Mouse (Mus musculus) CD4-positive helper T cell, adult 2 months (primary cell): ENCODE measurements around the gene Hist1h1a.
"Not testable (repeated sequence)": the region's sequence is repeated elsewhere in the genome, so short reads cannot be mapped to it uniquely, and the experiment has no call there.

Experiments used
- DNase-seq: peaks from one replicate; pipeline ENCODE4 v3.0.0-alpha.2; 2012; ENCODE audit warnings: low read depth, missing footprints, low spot score

Gene Hist1h1a

DNA sequence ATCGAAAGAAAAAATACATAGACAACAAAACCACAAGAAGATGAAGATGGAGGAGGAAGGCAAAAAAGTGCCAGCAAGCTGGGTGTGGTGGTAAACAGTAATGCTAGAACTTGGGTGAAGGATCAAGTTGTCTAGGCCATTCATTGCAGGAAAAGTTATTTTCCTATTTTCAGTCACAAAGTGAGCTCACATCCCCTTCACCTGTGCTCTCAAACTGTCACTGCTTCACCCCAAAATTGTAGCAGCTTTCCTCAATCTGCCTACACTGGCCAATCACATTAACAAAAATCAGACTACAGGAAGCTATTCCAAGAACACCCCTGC is 3.6 kb upstream of the Hist1h1a start:
- DNase-seq, result peak; percentile 54

DNA sequence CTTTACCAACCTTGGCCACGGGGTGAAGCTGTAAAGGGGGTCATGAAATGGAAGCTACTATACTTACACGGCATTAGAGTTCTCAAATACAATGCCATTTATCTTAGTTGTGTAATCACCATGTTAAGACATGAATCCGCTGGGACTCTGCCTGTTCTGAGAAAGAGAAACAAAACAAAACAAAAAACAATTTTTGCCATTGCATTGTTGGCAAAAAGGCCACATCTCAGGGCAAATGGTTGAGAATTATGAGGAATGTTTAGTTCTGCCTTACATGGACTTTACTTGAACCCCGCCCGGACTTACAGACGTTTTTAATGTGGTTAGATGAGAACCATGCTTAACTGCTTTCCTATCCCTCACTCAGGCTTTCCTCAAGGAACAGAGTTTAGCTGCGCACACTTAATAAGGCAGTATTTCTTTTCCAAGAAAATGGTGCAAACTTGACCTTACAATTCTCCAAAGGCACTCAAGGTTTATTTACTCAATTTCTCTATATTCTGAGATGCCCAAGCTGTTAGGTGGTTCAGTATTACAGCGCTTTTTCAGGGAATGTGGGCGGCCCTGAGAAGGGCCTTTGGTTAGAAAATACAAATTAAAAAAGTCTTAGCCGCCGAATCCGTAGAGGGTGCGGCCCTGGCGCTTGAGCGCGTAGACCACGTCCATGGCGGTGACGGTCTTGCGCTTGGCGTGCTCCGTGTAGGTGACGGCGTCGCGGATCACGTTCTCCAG is 3.1 kb upstream of the Hist1h1a start:
- peak; percentile 41 for DNase-seq

DNA sequence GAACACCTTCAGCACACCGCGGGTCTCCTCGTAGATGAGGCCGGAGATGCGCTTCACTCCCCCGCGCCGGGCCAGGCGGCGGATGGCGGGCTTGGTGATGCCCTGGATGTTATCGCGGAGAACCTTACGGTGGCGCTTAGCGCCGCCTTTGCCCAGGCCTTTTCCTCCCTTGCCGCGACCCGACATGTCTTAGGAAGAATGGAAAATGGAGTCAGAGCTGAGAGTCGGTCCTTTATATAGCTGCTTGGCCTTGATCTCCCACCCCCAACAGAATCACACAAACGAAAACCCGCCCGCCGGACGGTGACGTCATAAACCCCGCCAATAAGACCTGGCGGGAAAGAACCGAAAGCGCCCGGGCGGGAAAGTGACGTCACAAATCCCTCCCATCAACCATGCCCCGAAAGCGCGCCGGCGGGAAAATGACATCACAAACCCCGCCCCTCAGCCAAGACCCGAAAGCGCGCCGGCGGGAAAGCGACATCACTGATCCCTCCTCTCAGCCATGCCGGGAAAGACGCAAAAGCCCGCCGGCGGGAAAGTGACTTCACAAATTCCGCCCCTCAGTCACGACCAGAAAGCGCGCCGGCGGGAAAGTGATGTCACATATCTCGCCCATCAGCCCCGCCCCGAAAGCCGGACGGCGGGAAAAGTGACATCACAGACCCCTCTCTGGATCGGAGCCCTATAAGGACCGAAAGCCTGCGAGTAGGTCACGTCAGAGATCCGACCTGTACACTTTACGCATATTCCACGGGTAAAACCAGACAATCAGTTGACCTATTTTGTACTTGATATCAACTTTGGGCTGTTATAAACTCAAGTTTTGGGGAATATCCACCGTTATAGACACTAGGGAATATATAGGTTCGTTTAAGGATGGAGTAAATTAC is 2.2 kb upstream of the Hist1h1a start, which contains the start of gene Hist1h4a:
TSS of gene Hist1h4a (minus strand) at position 259 of the 893 bp plus-strand sequence.
- DNase-seq, result peak; percentile 98

DNA sequence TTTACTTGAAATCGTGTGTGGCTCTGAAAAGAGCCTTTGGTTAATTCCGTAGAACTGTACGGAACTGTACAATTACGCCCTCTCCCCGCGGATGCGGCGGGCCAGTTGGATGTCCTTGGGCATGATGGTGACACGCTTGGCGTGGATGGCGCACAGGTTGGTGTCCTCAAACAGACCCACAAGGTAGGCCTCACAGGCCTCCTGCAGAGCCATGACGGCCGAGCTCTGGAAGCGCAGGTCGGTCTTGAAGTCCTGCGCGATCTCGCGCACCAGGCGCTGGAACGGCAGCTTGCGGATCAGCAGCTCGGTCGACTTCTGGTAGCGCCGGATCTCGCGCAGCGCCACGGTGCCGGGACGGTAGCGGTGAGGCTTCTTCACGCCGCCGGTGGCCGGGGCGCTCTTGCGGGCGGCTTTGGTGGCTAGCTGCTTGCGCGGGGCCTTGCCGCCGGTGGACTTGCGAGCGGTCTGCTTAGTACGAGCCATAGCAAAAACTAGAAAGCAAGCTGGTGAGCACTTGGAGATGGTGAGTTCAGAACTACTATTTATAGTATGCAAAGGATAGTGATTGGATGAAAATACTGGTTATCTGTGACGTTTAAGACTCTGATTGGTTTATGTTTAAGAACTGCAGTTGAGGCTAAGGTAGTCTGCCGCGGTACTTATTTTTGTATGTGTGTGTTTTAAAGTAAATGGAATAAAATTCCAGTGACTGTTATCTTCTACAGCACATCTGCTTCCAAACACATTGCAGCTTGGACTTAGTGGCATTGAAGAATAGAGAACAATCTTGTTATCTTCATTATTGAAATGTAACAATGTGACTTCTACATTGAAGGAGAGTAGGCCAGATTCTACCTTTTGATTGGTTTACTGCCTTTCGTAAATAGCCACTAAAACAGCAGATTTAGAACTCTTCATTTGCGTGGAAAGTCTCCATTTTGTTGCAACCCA is 1.3 kb upstream of the Hist1h1a start, which contains the start of gene Hist1h3a:
TSS of gene Hist1h3a (minus strand) at position 516 of the 951 bp plus-strand sequence.
- DNase-seq, result peak; percentile 91

DNA sequence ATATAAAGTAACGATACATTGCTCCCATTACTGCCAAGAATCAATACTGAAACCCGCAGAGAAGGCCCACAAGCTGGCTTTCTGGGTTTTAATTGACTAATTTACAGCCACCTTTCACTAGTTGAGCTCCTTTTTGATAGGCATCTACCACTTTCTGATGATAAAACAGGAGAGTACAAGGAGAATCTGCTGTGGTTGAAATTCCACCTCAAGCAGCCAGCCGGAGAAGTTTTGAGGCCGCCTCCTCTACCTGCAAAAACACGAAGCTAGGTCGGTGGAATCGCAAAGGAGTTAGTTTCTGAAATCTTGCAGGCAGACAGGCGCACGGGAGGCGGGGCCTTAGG is 252 bp upstream of the Hist1h1a start:
- no peak for DNase-seq

DNA sequence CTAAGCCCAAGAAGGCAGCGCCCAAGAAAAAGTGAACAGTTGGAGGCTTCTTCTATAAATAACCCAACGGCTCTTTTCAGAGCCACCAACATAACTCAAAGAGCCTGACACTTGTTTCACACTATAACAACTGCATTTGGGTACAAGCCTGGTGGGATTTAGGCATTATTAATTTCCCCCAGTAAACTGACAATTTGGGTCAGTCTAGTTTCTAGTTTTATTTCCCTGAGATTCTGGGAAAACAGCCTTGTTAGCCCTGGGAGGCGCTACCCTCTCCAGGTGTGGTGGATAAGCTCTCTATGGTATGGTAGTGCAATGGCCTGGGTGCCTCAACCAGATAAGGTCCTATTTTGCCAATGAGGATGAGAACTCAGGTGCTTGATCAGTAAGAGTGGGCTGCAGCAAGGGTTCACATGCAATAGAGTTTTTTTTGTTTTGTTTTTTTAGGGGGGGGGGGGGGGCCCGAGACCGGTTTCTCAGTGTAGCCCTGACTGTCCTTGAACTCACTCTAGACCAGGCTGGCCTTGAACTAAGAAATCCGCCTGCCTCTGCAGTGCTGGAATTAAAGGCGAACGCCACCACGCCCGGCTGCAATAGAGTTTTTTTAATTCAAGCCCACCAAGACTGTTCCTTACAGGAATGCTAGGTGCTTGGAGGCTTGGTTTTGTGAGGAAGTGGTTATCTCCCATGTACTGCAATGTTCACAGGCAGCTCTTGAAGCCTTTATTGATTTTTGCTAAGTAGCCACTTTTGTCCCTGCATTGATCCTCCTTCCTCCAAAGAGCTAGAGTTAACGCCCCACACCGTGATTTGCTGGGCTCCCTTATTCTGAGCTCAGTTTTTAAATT is 1.1 kb downstream of the Hist1h1a start:
- DNase-seq, result no peak

DNA sequence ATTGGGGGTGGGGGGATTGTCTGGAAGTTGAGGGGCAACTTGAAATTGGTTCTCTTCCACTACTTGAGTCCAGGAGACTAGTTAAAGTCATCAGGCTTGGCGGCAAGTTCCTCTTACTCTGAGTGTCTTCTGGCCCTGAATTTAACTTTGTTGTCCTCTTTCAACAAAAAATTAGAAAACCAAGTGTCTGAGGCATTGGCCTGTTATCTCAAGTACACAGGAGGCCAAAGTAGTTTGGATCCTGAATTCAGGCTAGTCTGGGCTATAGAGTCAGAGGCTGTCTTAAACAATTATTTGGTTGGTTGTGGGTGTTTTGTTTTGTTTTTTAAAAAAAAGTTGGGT is 1.7 kb downstream of the Hist1h1a start:
- no peak for DNase-seq

DNA sequence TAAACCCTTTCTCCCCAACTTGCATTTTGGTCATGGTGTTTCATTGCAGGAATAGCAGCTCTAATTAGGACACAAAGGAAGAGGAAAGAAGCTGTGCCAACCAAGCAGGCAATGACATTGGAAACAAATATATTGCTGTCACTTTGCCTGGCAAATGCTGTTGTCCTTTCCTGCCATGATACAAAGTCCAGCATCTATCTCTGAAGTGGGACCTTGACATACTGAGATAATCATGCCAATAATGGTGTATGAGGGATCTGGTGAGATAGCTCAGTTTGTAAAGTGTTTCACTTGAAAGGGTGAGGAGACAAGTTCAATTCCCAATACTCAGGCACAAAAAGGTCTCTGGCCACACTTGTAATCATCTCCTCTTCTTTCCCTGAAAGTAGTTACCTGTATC is 3.3 kb downstream of the Hist1h1a start:
- DNase-seq, result no peak

DNA sequence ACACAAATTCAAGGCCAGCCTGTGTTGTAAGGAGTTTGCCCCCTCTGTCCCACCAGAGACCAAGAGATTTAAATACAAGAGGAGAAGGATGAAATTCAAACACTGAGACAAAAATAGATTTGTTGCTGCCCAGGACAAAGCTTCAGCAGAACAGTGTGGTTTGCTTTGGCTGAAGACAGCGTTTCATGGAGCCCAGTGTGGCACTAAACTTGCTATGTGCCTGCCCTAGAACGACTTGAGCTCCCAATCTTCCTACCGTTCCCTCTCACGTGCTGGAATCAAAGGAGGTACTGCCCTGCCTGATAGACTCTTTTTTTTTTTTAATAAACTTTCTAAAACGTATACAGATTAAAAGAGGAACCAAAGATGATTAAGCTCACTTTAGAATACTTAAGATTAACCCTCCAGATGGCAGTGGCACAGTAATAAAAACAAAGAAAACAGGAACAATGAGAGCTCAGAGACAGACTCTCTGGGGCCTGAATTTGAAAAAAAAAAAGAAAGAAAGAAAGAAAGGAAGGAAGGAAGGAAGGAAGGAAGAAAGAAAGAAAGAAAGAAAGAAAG is 5.5 kb downstream of the Hist1h1a start:
- DNase-seq, result no peak

DNA sequence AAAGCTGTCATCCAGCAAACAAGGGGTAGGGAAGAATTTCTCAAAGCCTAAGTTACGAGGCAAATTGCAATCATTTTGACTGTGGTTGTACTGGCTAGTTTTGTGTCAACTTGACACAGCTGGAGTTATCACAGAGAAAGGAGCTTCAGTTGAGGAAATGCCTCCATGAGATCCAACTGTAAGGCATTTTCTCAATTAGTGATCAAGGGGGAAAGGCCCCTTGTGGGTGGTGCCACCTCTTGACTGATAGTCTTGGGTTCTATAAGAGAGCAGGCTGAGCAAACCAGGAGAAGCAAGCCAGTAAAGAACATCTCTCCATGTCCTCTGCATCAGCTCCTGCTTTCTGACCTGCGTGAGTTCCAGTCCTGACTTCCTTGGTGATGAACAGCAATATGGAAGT is 6.1 kb downstream of the Hist1h1a start, which contains the start of gene Trim38:
TSS of gene Trim38 (plus strand) at position 301 of the 400 bp plus-strand sequence.
- DNase-seq, result not testable (repeated sequence)

DNA sequence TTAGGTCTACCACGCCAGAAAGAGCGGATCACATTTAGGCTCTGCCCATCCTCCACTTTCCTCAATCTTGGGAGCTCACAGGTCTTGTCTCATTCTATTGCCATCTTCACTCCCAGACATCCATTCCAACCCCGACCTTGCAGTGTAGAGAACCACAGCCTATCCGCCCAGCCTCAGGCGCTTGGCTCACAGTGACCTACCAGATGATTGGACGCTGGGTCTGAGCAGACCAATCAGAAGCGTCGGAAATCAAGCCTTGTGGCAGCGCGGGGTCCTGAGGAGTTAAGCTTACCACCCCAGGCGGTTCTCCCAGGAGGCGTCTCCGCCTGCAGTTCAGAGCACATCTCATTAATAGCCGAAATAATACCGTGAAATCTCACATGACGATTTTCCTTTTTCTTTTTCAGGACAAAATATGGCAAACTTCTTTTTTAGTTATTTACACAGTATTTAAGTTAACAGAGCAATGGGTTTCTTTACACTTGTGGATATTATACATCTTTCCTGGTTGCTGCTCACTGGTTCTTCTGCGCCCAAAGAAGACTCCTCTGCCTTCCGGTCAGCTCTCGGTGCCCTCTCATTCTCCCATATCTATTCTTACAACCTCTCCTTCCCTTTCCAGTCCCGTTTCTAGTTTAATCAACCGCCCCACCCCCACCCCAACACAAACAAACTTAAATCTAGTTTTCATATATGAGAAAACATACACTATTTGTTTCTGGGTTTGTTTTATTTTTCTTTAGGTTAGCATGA is 9.3 kb downstream of the Hist1h1a start:
- DNase-seq, result no peak

DNA sequence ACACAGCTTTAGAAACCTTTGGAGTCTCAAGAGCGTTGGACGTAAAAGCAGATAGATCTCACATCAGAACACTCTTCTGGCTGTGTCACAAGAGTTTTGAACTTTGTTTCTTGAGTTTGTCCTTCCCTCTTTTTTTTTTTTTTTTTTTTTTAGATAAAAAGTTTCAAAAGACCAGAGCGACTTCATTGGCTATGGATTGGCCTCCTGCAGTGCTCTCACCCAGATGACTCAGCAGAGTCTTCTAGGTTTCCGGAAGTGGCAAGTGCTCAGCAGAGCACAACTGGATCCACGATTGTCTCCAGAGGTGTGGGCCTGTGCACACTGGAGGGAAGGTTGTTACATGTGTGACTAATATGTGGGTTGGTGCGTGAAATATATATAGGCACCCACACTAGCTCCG is 14.9 kb downstream of the Hist1h1a start:
- no peak for DNase-seq

DNA sequence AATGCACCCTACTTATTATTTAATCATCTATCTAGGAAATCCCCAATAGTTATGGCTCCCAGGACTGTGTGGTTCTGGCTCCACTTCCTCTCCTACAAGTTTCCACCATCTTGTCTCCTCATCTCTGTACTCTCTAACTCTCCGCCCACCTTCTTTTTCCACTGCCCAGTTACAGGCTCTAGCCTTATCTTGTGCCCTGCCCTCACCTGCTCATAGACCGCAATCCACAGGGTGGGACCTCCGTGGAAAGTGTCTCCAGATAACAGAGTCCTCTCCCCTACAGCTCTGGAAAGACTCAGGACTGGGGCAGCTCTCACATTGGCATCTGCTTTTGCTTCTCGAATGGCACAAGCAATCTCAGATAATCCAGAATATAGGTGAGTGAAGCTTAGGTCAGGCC is 15.6 kb downstream of the Hist1h1a start:
- no peak for DNase-seq

DNA sequence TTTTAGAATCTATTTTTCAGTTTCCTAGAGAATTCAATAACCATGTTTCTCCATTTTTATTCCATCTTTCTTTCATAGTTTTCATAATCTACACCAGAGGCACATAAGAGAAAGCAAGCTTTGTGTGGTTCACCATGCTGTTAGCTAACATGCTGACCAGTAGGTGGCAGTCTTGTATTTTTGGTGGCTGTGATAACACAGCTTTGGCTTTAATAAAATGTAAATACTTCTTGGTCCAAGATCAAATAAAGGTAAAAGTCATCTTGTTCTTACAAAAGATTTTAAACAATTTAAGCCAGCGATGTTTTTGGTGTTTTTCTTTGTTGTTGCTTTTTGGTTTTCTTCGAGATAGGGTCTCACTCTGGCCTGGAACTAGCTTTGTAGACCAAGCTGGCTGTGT is 29.1 kb downstream of the Hist1h1a start:
- DNase-seq, result peak; percentile 56

DNA sequence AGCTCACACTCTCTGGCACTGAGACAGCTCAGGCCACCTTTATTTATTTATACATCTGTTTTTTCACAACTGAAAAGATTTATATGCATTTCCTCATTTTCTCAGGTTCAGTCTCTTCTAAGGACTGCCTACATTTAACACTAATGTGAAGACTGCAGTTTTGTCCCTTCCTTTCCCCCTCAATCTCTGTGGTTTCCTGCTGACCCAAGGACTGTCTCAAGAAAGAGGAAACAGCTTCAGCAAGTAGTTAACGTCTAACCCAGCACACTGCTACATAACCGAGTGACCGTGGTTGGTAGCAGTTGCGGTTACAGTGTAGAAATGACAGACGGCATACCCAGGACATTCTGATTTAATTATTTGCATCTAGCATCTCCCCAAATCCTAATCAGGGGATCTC is 35.9 kb downstream of the Hist1h1a start:
- no peak for DNase-seq

DNA sequence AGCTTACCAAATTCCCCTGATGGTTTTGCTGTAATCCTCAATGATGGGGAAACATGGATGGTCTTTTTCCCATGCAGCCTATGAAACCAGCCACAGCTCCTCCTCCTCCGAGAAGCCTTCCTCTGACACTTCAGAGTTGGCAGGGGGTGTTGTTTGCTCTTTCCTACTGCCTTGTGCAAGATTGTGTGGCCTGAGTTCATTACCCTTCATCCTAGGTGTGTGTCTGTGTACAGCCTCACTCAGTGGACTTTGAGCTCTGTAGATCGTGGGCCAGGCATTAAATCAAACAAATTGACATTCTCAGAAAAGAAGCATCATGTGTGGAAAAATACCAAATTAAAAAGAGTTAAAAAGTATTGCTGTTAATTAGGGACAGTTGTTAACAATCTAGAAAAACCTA is 41.1 kb downstream of the Hist1h1a start:
- no peak for DNase-seq

DNA sequence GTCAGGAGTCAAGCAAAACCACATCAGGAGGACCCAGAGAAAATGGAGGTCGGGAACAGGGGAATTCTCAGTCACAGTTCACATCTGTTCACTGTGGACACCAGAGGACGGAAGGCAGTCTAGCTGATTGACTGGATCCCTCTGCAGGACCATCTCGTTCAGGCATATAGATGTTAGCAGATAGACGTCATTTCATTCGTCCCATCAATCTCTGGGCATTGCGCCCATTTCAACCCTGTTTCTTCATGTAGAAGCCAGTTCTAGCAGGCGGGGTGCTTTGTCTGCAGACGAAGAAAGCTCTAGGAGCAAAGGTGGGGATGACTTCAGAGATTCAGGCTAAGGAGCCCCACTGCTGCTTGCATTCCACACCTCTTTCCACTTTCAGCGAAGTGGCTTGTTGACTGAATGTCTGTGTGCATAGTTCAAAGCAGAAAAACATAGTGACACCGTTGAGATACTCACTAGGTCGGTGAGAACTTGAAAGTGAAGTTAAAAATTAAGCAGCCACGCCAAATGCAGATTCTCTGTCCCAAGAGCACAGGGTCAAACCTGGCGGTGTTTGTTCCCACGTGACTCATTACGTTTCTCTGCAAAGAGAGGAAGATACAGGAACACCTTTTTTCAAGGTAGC is 43.1 kb downstream of the Hist1h1a start, which contains the start of gene Slc17a2:
TSS of gene Slc17a2 (plus strand) at position 572 of the 631 bp plus-strand sequence.
- DNase-seq, result no peak
